Mouse (Mus musculus) lung, embryonic 16.5 days (tissue): ENCODE measurements at regions not wholly inside any gene's neighbourhood (a gene's known extent, or its start where the extent isn't known, plus 50 kb on each side); places are given as distances from the start of the nearest gene placed in this dataset.

Source experiments
- ATAC-seq: fragments of 200-750 bp; cut with Nextera tagmentation; 2 replicates; pipeline ENCODE4 v1.8.0; 2017; ENCODE audit warnings: low read depth, mild to moderate bottlenecking, moderate library complexity
- H3K27ac ChIP-seq: fragments of 300-500 bp; sonication (generic); 2 replicates; pipeline ENCODE4 v1.5.1; 2014; ENCODE audit warnings: mild to moderate bottlenecking, control low read depth, low read length
- H3K27me3 ChIP-seq: fragments of 300-500 bp; sonication (generic); 2 replicates; pipeline ENCODE4 v1.6.1; 2014; ENCODE audit warnings: low read depth, low read length, mixed read lengths; ENCODE audit not compliant: control insufficient read depth, insufficient read depth
- H3K36me3 ChIP-seq: fragments of 300-500 bp; sonication (generic); 2 replicates; pipeline ENCODE4 v1.6.1; 2014; ENCODE audit warnings: low read length; ENCODE audit not compliant: control insufficient read depth, insufficient read depth
- H3K4me1 ChIP-seq: fragments of 300-500 bp; sonication (generic); replicated peaks from 2 replicates; pipeline ENCODE4 v1.6.1; 2014; ENCODE audit warnings: low read length, mixed read lengths; ENCODE audit not compliant: control insufficient read depth, insufficient read depth
- H3K4me2 ChIP-seq: fragments of 300-500 bp; sonication (generic); 2 replicates; pipeline ENCODE4 v1.6.1; 2014; ENCODE audit warnings: low read depth, low read length, control low read depth
- H3K4me3 ChIP-seq: fragments of 300-500 bp; sonication (generic); 2 replicates; pipeline ENCODE4 v1.5.1; 2014; ENCODE audit warnings: mild to moderate bottlenecking, low read length, control low read depth
- H3K9ac ChIP-seq: fragments of 300-500 bp; sonication (generic); 2 replicates; pipeline ENCODE4 v1.6.1; 2014; ENCODE audit warnings: low read length, control low read depth
- H3K9me3 ChIP-seq: fragments of 300-500 bp; sonication (generic); 2 replicates; pipeline ENCODE4 v1.6.1; 2016; ENCODE audit warnings: low read length; ENCODE audit not compliant: control insufficient read depth
- WGBS: fragments of 180-500 bp; shearing (Covaris S2); extraction: QIAGEN DNeasy Blood & Tissue Kit; methylation state at CpG from one replicate; pipeline ENCODE4 v1.1.7; 2014; 5-methylcytosine and 5-hydroxymethylcytosine counted together

DNA sequence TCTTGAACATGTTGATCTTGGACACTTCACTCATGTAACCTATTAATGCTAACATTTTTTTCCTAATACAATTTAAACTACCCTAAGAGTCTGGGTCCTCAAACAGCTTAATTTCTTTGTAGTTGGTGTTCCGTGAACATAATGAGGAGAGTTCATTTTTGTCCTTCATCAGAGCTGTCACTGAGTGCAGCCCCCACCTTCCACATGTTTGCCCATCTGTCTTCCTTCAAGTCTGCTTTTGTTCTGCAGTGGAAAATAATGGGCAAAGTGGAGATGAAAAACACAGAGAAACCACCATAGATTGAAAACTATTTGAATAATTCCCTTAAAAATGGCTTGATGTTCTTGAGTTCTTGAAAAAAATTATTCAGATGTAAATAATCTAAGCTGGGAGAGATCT lies 369.5 kb upstream of the Nrp1 start:
- 54% methylated on average over 1 of the region's 1 CpGs for WGBS
- ATAC-seq: no peak
- Histone ChIP-seq H3K4me3 (no peak overlapping the region), H3K27me3 (no peaks in the 10 kb centered on the region), H3K9ac (no peak overlapping the region), H3K9me3 (no peaks in the 10 kb centered on the region), H3K4me1 (0 out of 2 replicates have a peak, but pooled peaks cover 3% of the 10 kb centered on the region), H3K4me2 (no peak overlapping the region), H3K36me3 (no peaks in the 10 kb centered on the region), H3K27ac (no peak overlapping the region)

- H3K4me1 ChIP-seq: no peaks in the 10 kb centered on the region
- H3K27ac ChIP-seq: no peak overlapping the region
- H3K4me2 ChIP-seq: no peak overlapping the region
- H3K9me3 ChIP-seq: no peaks in the 10 kb centered on the region
- no peak overlapping the region for H3K4me3 ChIP-seq
- no peaks in the 10 kb centered on the region for H3K36me3 ChIP-seq
- H3K9ac ChIP-seq: no peak overlapping the region
- no peaks in the 10 kb centered on the region for H3K27me3 ChIP-seq
- 93% methylated on average over 1 of the region's 1 CpGs for WGBS
- ATAC-seq: no peak
Observed at GRCm38 (mm10) chr8:127994898-127995297, 363.5 kb upstream of the Nrp1 start.

DNA sequence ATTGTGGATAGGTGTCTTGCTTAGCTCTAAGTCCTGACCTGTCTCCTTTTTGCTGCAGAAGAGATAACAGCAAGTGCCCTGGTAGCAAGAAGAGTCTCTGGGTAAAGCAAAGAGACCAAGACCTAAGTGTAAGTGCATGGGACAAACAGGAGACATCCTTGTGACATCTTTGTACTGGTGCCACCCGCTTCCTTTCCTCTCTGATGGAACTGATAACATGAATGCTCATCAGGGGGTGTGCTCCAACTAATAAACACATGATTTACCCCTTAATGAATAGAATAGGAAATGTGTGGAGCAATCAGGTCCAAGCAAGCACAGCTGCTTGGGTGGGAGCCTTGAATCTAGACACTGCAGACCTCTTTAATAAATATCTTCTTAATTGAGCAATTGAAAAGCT lies 362.9 kb upstream of the Nrp1 start:
- H3K4me2 ChIP-seq: no peak overlapping the region
- H3K27ac ChIP-seq: no peak overlapping the region
- H3K4me3 ChIP-seq: no peak overlapping the region
- H3K36me3 ChIP-seq: no peaks in the 10 kb centered on the region
- no peaks in the 10 kb centered on the region for H3K4me1 ChIP-seq
- 97% methylated on average over 1 of the region's 1 CpGs for WGBS
- no peak overlapping the region for H3K9ac ChIP-seq
- no peak for ATAC-seq
- H3K27me3 ChIP-seq: no peaks in the 10 kb centered on the region
- no peaks in the 10 kb centered on the region for H3K9me3 ChIP-seq

GRCm38 (mm10) chr8:128002386-128002785 lies 356.0 kb upstream of the Nrp1 start:
- H3K4me1 ChIP-seq: peaks cover 6% of the 10 kb centered on the region
- 37% methylated on average over 2 of the region's 2 CpGs for WGBS

GRCm38 (mm10) chr8:128002806-128003205 lies 355.6 kb upstream of the Nrp1 start:
- H3K4me2 ChIP-seq: no peak overlapping the region
- H3K27me3 ChIP-seq: no peaks in the 10 kb centered on the region
- H3K36me3 ChIP-seq: no peaks in the 10 kb centered on the region
- ATAC-seq: no peak
- WGBS: 98% methylated on average over 1 of the region's 1 CpGs
- no peak overlapping the region for H3K4me3 ChIP-seq
- peaks cover 6% of the 10 kb centered on the region for H3K4me1 ChIP-seq
- no peaks in the 10 kb centered on the region for H3K9me3 ChIP-seq
- no peak overlapping the region for H3K27ac ChIP-seq
- no peak overlapping the region for H3K9ac ChIP-seq

More at GRCm38 (mm10) chr8:128002386-128002785, 356.0 kb upstream of the Nrp1 start:
- no peak for ATAC-seq
- no peaks in the 10 kb centered on the region for H3K36me3 ChIP-seq
- no peak overlapping the region for H3K9ac ChIP-seq
- H3K4me2 ChIP-seq: no peak overlapping the region
- no peaks in the 10 kb centered on the region for H3K9me3 ChIP-seq
- no peaks in the 10 kb centered on the region for H3K27me3 ChIP-seq
- no peak overlapping the region for H3K4me3 ChIP-seq
- no peak overlapping the region for H3K27ac ChIP-seq

DNA sequence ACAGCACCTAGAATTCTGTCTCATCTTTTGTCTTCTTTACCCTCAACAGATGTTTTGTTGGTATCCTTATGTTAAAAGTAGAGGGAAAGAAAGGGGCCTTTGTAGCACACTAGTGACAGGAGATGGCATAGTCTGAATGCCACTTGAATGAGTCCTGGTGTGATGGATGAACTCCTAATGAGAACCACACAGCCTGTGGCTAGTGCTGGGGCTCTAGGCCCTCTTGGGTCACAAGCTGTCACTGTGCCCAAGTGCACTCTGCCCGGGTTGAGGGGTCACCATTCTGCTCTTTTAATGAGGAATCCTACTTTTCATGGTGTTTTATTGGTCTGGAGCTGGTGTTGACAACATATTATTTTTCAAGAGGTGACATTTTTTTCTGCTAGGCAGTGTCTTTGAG lies 355.0 kb upstream of the Nrp1 start:
- H3K4me2 ChIP-seq: no peak overlapping the region
- H3K27ac ChIP-seq: peak overlapping the region; percentile 46
- H3K4me1 ChIP-seq: peaks cover 6% of the 10 kb centered on the region
- H3K9me3 ChIP-seq: no peaks in the 10 kb centered on the region
- no peaks in the 10 kb centered on the region for H3K27me3 ChIP-seq
- H3K9ac ChIP-seq: no peak overlapping the region
- 31% methylated on average over 1 of the region's 1 CpGs for WGBS
- no peaks in the 10 kb centered on the region for H3K36me3 ChIP-seq
- ATAC-seq: 0 out of 2 replicates have a peak, but pooled peaks have one; percentile 29
- no peak overlapping the region for H3K4me3 ChIP-seq

DNA sequence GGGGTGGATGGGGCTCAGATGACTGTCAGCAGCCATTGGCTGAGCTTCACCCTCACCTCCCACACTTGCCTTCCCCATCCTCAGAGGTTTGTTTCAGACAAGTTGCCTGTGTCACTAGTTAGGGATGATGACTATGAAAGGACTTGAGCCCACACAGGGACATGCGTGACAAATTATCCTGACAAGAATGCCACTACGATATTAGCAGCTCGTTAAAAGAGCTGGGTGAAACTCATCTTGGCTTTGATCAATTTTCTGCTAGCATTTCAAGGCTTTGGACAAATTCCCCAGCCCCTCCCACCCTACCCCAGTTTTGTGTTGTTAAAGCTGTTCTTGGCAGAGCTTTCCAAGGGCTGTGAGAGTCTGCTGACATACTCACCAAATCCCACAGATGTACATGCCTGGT lies 354.5 kb upstream of the Nrp1 start:
- Histone ChIP-seq H3K27me3 (no peaks in the 10 kb centered on the region), H3K4me2 (no peak overlapping the region), H3K4me3 (no peak overlapping the region), H3K36me3 (no peaks in the 10 kb centered on the region), H3K9ac (no peak overlapping the region), H3K27ac (peak overlapping the region; percentile 46), H3K4me1 (peaks cover 6% of the 10 kb centered on the region), H3K9me3 (no peaks in the 10 kb centered on the region)
- 40% methylated on average over 3 of the region's 3 CpGs for WGBS
- peak; percentile 93 for ATAC-seq

- H3K4me2 ChIP-seq: no peak overlapping the region
- H3K4me3 ChIP-seq: no peak overlapping the region
- no peaks in the 10 kb centered on the region; the same call in 1 of the 2 replicates for H3K4me1 ChIP-seq
- ATAC-seq: no peak
- WGBS: 70% methylated on average over 6 of the region's 6 CpGs
- no peak overlapping the region for H3K9ac ChIP-seq
- H3K9me3 ChIP-seq: no peaks in the 10 kb centered on the region
- H3K27me3 ChIP-seq: no peaks in the 10 kb centered on the region
- no peak overlapping the region for H3K27ac ChIP-seq
- no peaks in the 10 kb centered on the region for H3K36me3 ChIP-seq
Observed at GRCm38 (mm10) chr8:128009393-128010010, 348.9 kb upstream of the Nrp1 start.

GRCm38 (mm10) chr8:128017171-128017570 lies 341.2 kb upstream of the Nrp1 start:
- Histone ChIP-seq H3K4me1 (no peaks in the 10 kb centered on the region), H3K9ac (no peak overlapping the region), H3K9me3 (no peaks in the 10 kb centered on the region), H3K4me3 (no peak overlapping the region), H3K4me2 (no peak overlapping the region), H3K27me3 (no peaks in the 10 kb centered on the region), H3K36me3 (no peaks in the 10 kb centered on the region), H3K27ac (no peak overlapping the region)
- 46% methylated on average over 8 of the region's 8 CpGs for WGBS
- ATAC-seq: no peak

GRCm38 (mm10) chr8:128023661-128024060 lies 334.7 kb upstream of the Nrp1 start:
- Histone ChIP-seq H3K27ac (no peak overlapping the region), H3K4me1 (peaks cover 15% of the 10 kb centered on the region), H3K9me3 (no peaks in the 10 kb centered on the region), H3K9ac (no peak overlapping the region), H3K4me3 (no peak overlapping the region), H3K27me3 (no peaks in the 10 kb centered on the region), H3K4me2 (no peak overlapping the region), H3K36me3 (no peaks in the 10 kb centered on the region)
- ATAC-seq: no peak
- 60% methylated on average over 2 of the region's 2 CpGs for WGBS
